Mouse (Mus musculus): ENCODE results near the gene Acta1.

The Acta1 gene

GRCm38 (mm10) chr8:123884721-123885565 is 9.6 kb downstream of the Acta1 start:
- in situ Hi-C loops (cut with MboI, MseI) = no loop called here

- in situ Hi-C loops (cut with MboI, MseI) = no loop called here
These were observed 11.5 kb downstream of the Acta1 start for GRCm38 (mm10) chr8:123883094-123883493.

- in situ Hi-C loops (cut with MboI, MseI) = no loop called here
These were observed 12.1 kb downstream of the Acta1 start for GRCm38 (mm10) chr8:123882412-123882811.

- in situ Hi-C loops (cut with MboI, MseI) = no loop called here
These were observed 13.7 kb downstream of the Acta1 start for GRCm38 (mm10) chr8:123880821-123881350.

- in situ Hi-C loops (cut with MboI, MseI) = no loop called here
These were observed 14.3 kb downstream of the Acta1 start for GRCm38 (mm10) chr8:123880271-123880670.

- in situ Hi-C loops (cut with MboI, MseI) = loop anchor here in 1 of 2 experiments (10.0 kb wide), 1 partner anchor 1993 kb away; no protein-coding TSS in a partner anchor
These were observed 16.7 kb downstream of the Acta1 start for GRCm38 (mm10) chr8:123877865-123878264.

- in situ Hi-C loops (cut with MboI, MseI) = loop anchor here in 1 of 2 experiments (10.0 kb wide), 1 partner anchor 1990 kb away; no protein-coding TSS in a partner anchor
These were observed 20.2 kb downstream of the Acta1 start for GRCm38 (mm10) chr8:123874324-123874723.

GRCm38 (mm10) chr8:123873364-123873763 is 21.2 kb downstream of the Acta1 start:
- in situ Hi-C loops (cut with MboI, MseI) = loop anchor here in 1 of 2 experiments (10.0 kb wide), 1 partner anchor 1989 kb away; no protein-coding TSS in a partner anchor

- in situ Hi-C loops (cut with MboI, MseI) = loop anchor here in 1 of 2 experiments (10.0 kb wide), 1 partner anchor 1987 kb away; no protein-coding TSS in a partner anchor
These were observed 22.5 kb downstream of the Acta1 start for GRCm38 (mm10) chr8:123872048-123872447.

GRCm38 (mm10) chr8:123866971-123867370 is 27.6 kb downstream of the Acta1 start:
- in situ Hi-C loops (cut with MboI, MseI) = no loop called here

- in situ Hi-C loops (cut with MboI, MseI) = no loop called here
These were observed 28.8 kb downstream of the Acta1 start for GRCm38 (mm10) chr8:123865786-123866185.

GRCm38 (mm10) chr8:123860386-123860785 is 34.2 kb downstream of the Acta1 start:
- in situ Hi-C loops (cut with MboI, MseI) = no loop called here

GRCm38 (mm10) chr8:123859648-123860259 is 34.8 kb downstream of the Acta1 start, which contains the start of gene Ccsap:
Gene Ccsap, minus strand, starts transcription at chr8:123860209.
- in situ Hi-C loops (cut with MboI, MseI) = loop anchor here in 1 of 2 experiments (10.0 kb wide), 1 partner anchor 65 kb away; no protein-coding TSS in a partner anchor

- in situ Hi-C loops (cut with MboI, MseI) = loop anchor here in 1 of 2 experiments (10.0 kb wide), 1 partner anchor 64 kb away; no protein-coding TSS in a partner anchor
These were observed 35.5 kb downstream of the Acta1 start for GRCm38 (mm10) chr8:123858941-123859647.

- in situ Hi-C loops (cut with MboI, MseI) = loop anchor here in 1 of 2 experiments (10.0 kb wide), 1 partner anchor 64 kb away; no protein-coding TSS in a partner anchor
These were observed 36.0 kb downstream of the Acta1 start for GRCm38 (mm10) chr8:123858574-123858940.

- in situ Hi-C loops (cut with MboI, MseI) = loop anchor here in 1 of 2 experiments (10.0 kb wide), 1 partner anchor 63 kb away; no protein-coding TSS in a partner anchor
These were observed 37.2 kb downstream of the Acta1 start for GRCm38 (mm10) chr8:123857361-123857760.

GRCm38 (mm10) chr8:123854733-123855475 is 39.6 kb downstream of the Acta1 start:
- in situ Hi-C loops (cut with MboI, MseI) = loop anchor here in 1 of 2 experiments (10.0 kb wide), 1 partner anchor 60 kb away; no protein-coding TSS in a partner anchor

- in situ Hi-C loops (cut with MboI, MseI) = loop anchor here in 1 of 2 experiments (10.0 kb wide), 1 partner anchor 59 kb away; no protein-coding TSS in a partner anchor
These were observed 40.3 kb downstream of the Acta1 start for GRCm38 (mm10) chr8:123854252-123854651.

- in situ Hi-C loops (cut with MboI, MseI) = loop anchor here in 1 of 2 experiments (10.0 kb wide), 1 partner anchor 57 kb away; no protein-coding TSS in a partner anchor
These were observed 43.0 kb downstream of the Acta1 start for GRCm38 (mm10) chr8:123851590-123851989.

- in situ Hi-C loops (cut with MboI, MseI) = no loop called here
These were observed 45.2 kb downstream of the Acta1 start for GRCm38 (mm10) chr8:123849352-123849751.

Measured in T-helper 17 cell (primary cell).